ENCODE assay signal across 10 mouse cellular contexts in the genomic region with DNA sequence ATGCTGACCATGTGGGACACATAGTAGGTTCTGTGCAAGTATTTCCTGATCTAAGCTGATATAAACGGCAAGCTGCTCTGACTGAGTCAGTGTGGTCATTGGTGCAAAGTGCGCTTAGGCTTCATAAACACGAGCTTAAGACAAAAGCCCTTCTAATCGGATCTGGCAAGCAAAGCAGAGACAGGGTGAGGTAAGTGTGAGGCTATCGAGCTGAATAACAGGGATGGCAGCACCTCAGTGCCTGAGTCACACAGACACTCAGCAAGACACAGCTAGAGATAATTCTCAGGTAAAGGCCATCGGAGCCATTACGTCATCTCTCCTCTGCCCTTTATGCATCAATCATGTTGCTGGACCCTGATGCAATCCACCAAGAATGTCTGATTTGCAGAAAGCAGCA.
DNase-seq lines count a peak whose midpoint lies in the region; ATAC-seq and TF ChIP-seq lines count a peak whose summit lies in the region.
"Had no signal": no experiment of that assay in that cellular context is flagged by ENCODE, and none has a peak within 500 bp of the region (broad histone marks: within the 10 kb centered on the region; RNA-seq: fewer than 3 reads in every experiment).

No protein-coding gene starts in this region.

- no peaks in the 10 kb centered on the region for H3K4me1 ChIP-seq in liver, postnatal 0 days (ENCODE audit: insufficient read depth)
- H3K4me1 ChIP-seq in liver, embryonic 11.5 days (replicated peaks; ENCODE audit: control insufficient read depth, insufficient read depth, low read length): no peaks in the 10 kb centered on the region
- 0 out of 2 replicates have a peak, but pooled peaks cover 2% of the 10 kb centered on the region for H3K4me1 ChIP-seq in forebrain, embryonic 14.5 days (ENCODE audit: control insufficient read depth, insufficient read depth, low read length)
- peaks cover 11% of the 10 kb centered on the region for H3K4me1 ChIP-seq in stomach, embryonic 14.5 days (ENCODE audit: control insufficient read depth, insufficient read depth, low read length)

- no peak overlapping the region for H3K4me3 ChIP-seq in liver, postnatal 0 days (ENCODE audit: low read depth, low read length)
- H3K4me3 ChIP-seq in liver, embryonic 11.5 days (ENCODE audit: low read depth, low read length): no peak overlapping the region
- no peak overlapping the region for H3K4me3 ChIP-seq in forebrain, embryonic 14.5 days (ENCODE audit: low read depth, low read length)
- no peak overlapping the region for H3K4me3 ChIP-seq in stomach, embryonic 14.5 days (ENCODE audit: low read depth, low read length)

- H3K36me3 ChIP-seq in liver, postnatal 0 days (replicated peaks; ENCODE audit: insufficient read depth, low read length): no peaks in the 10 kb centered on the region
- no peaks in the 10 kb centered on the region for H3K36me3 ChIP-seq in liver, embryonic 11.5 days (ENCODE audit: control insufficient read depth, insufficient read depth, low read length)
- no peaks in the 10 kb centered on the region for H3K36me3 ChIP-seq in forebrain, embryonic 14.5 days (ENCODE audit: control insufficient read depth, insufficient read depth, low read length)
- H3K36me3 ChIP-seq in stomach, embryonic 14.5 days (ENCODE audit: control insufficient read depth, insufficient read depth, low read length): no peaks in the 10 kb centered on the region

- peaks cover 4% of the 10 kb centered on the region for H3K9me3 ChIP-seq in liver, postnatal 0 days (ENCODE audit: low read length)
- no peaks in the 10 kb centered on the region for H3K9me3 ChIP-seq in liver, embryonic 11.5 days (ENCODE audit: control insufficient read depth, low read length)
- H3K9me3 ChIP-seq in forebrain, embryonic 14.5 days (replicated peaks; ENCODE audit: control insufficient read depth, low read length): no peaks in the 10 kb centered on the region; the same call in 1 of the 2 replicates
- peaks cover 6% of the 10 kb centered on the region; the same call in 1 of the 2 replicates for H3K9me3 ChIP-seq in stomach, embryonic 14.5 days (ENCODE audit: control insufficient read depth, low read depth, low read length)

- H3K4me2 ChIP-seq in liver, postnatal 0 days (ENCODE audit: low read depth, low read length): no peak overlapping the region
- no peak overlapping the region for H3K4me2 ChIP-seq in liver, embryonic 11.5 days
- no peak overlapping the region for H3K4me2 ChIP-seq in forebrain, embryonic 14.5 days (ENCODE audit: low read length)
- no peak overlapping the region for H3K4me2 ChIP-seq in stomach, embryonic 14.5 days (replicated peaks; ENCODE audit: low read depth, low read length)

- 64% methylated on average over 7 of the region's 7 CpGs for WGBS in liver, postnatal 0 days (ENCODE audit: insufficient replicate concordance)
- WGBS in liver, embryonic 11.5 days: 61% methylated on average over 7 of the region's 7 CpGs
- WGBS in forebrain, embryonic 14.5 days: 41% methylated on average over 7 of the region's 7 CpGs
- 25% methylated on average over 7 of the region's 7 CpGs for WGBS in stomach, embryonic 14.5 days

- DNase-seq in adrenal gland, adult (ENCODE audit: inconsistent age in 2 of 2, low spot score in 1 of 2): peak; percentile 54 to 76
- DNase-seq in adrenal gland, postnatal 4 days (ENCODE audit: low spot score in 2 of 2): no peak
- DNase-seq in liver, postnatal 0 days: no peak
- DNase-seq in liver, embryonic 11.5 days (ENCODE audit: low spot score): no peak
- peak; percentile 33 for DNase-seq in forebrain, embryonic 14.5 days (ENCODE audit: low spot score)
- DNase-seq in left cerebral cortex, adult 18-20 months (ENCODE audit: low spot score in 2 of 2): no peak
- no peak for DNase-seq in gastrocnemius, adult 8-10 months (ENCODE audit: low spot score in 2 of 2)
- DNase-seq: kidney, postnatal 4 days; thymus, postnatal 25 days had no signal

- TF ChIP-seq EP300 in liver, postnatal 0 days (IDR thresholded peaks at IDR 0.05; ENCODE audit: low read depth): no peak

- TF ChIP-seq CTCF in liver, postnatal 0 days (IDR thresholded peaks at IDR 0.05; ENCODE audit: low read depth): no peak

- H3K27ac ChIP-seq in liver, postnatal 0 days (ENCODE audit: low read depth): no peak overlapping the region
- no peak overlapping the region for H3K27ac ChIP-seq in liver, embryonic 11.5 days (ENCODE audit: low read depth, low read length)
- no peak overlapping the region for H3K27ac ChIP-seq in forebrain, embryonic 14.5 days (ENCODE audit: low read depth, low read length)
- H3K27ac ChIP-seq in stomach, embryonic 14.5 days (ENCODE audit: low read length): no peak overlapping the region

- H3K27me3 ChIP-seq in liver, postnatal 0 days (ENCODE audit: insufficient read depth, low read length): no peaks in the 10 kb centered on the region
- H3K27me3 ChIP-seq in liver, embryonic 11.5 days (replicated peaks; ENCODE audit: control insufficient read depth, insufficient read depth, low read length): no peaks in the 10 kb centered on the region
- no peaks in the 10 kb centered on the region for H3K27me3 ChIP-seq in forebrain, embryonic 14.5 days (replicated peaks; ENCODE audit: control insufficient read depth, insufficient read depth, low read length)
- H3K27me3 ChIP-seq in stomach, embryonic 14.5 days (ENCODE audit: control insufficient read depth, insufficient read depth, low read length): no peaks in the 10 kb centered on the region

- no peak overlapping the region for H3K9ac ChIP-seq in liver, postnatal 0 days (replicated peaks)
- no peak overlapping the region for H3K9ac ChIP-seq in liver, embryonic 11.5 days (ENCODE audit: low read depth, low read length)
- no peak overlapping the region for H3K9ac ChIP-seq in forebrain, embryonic 14.5 days (ENCODE audit: low read length)
- no peak overlapping the region for H3K9ac ChIP-seq in stomach, embryonic 14.5 days (replicated peaks; ENCODE audit: low read depth, low read length)

- peak; percentile 63; the same call in 1 of the 2 replicates for ATAC-seq in liver, postnatal 0 days
- ATAC-seq in liver, embryonic 11.5 days (replicated peaks; ENCODE audit: low FRiP score): no peak
- peak; percentile 78 for ATAC-seq in forebrain, embryonic 14.5 days
- peak; percentile 50; the same call in 1 of the 2 replicates for ATAC-seq in stomach, embryonic 14.5 days (ENCODE audit: insufficient number of reproducible peaks, insufficient read depth, low FRiP score, low read depth)

Comparison
In these comparisons a context has a peak if more than half of its experiments do, and no peak if none do; other contexts are left out.
1. DNase-seq: peak in adrenal gland, adult (2 of 2) and forebrain, embryonic 14.5 days (single experiment); none in adrenal gland, postnatal 4 days (0 of 2), liver, postnatal 0 days (single experiment), liver, embryonic 11.5 days (single experiment), left cerebral cortex, adult 18-20 months (0 of 2) and gastrocnemius, adult 8-10 months (0 of 2).